Mouse (Mus musculus) myocyte (in vitro differentiated cells): Measurements from ENCODE around the gene Lrfn2.

Experiments used
- CEBPB ChIP-seq: IDR thresholded peaks from 2 replicates; pipeline ENCODE4 v1.6.1; 2011; ENCODE audit warnings: mild to moderate bottlenecking, moderate library complexity; ENCODE audit not compliant: poor library complexity, insufficient read depth, severe bottlenecking
- E2F4 ChIP-seq: IDR thresholded peaks from one replicate; pipeline ENCODE4 v1.6.1; 2011; ENCODE audit warnings: mild to moderate bottlenecking, control low read depth, moderate library complexity; ENCODE audit not compliant: insufficient read depth
- MAX ChIP-seq: IDR thresholded peaks from one replicate; pipeline ENCODE4 v1.6.1; 2011; ENCODE audit warnings: low read depth, mild to moderate bottlenecking, control low read depth
- MYOD1 ChIP-seq, 3 experiments: IDR thresholded peaks; one replicate each; pipeline ENCODE4 v1.6.1; 2011; ENCODE audit warnings: control low read depth in 2 of 3, low read depth in 2 of 3, mild to moderate bottlenecking in 2 of 3, moderate library complexity in 1 of 3; ENCODE audit not compliant: insufficient read length in 2 of 3, control insufficient read depth in 1 of 3
- MYOG ChIP-seq, 3 experiments: IDR thresholded peaks; one replicate each; pipeline ENCODE4 v1.6.1; 2011; ENCODE audit warnings: control low read depth in 2 of 3, low read depth in 2 of 3, mild to moderate bottlenecking in 2 of 3; ENCODE audit not compliant: insufficient read length in 2 of 3, control insufficient read depth in 1 of 3, insufficient read depth in 1 of 3
- POLR2A ChIP-seq: IDR thresholded peaks from one replicate; pipeline ENCODE4 v1.6.1; 2011; ENCODE audit warnings: low read depth, mild to moderate bottlenecking, control low read depth, moderate library complexity; ENCODE audit not compliant: insufficient read length
- POLR2AphosphoS2 ChIP-seq: IDR thresholded peaks from one replicate; pipeline ENCODE4 v1.6.1; 2011; ENCODE audit warnings: low read depth, control low read depth; ENCODE audit not compliant: insufficient read length
- REST ChIP-seq: IDR thresholded peaks from one replicate; pipeline ENCODE4 v1.6.1; 2011; ENCODE audit warnings: mild to moderate bottlenecking, control low read depth, moderate library complexity; ENCODE audit not compliant: insufficient read depth, insufficient read length
- SRF ChIP-seq: IDR thresholded peaks from one replicate; pipeline ENCODE4 v1.6.1; 2011; ENCODE audit warnings: low read depth; ENCODE audit not compliant: control insufficient read depth, insufficient read length
- TCF12 ChIP-seq: IDR thresholded peaks from one replicate; pipeline ENCODE4 v1.6.1; 2011; ENCODE audit warnings: mild to moderate bottlenecking, control low read depth; ENCODE audit not compliant: poor library complexity, insufficient read depth, severe bottlenecking
- TCF3 ChIP-seq: IDR thresholded peaks from one replicate; pipeline ENCODE4 v1.6.1; 2011; ENCODE audit warnings: low read depth, control low read depth; ENCODE audit not compliant: insufficient read length
- USF1 ChIP-seq: IDR thresholded peaks from one replicate; pipeline ENCODE4 v1.6.1; 2011; ENCODE audit warnings: low read depth, mild to moderate bottlenecking, control low read depth, moderate library complexity

GRCm38 (mm10) chr17:48918458-48918857 lies 13.7 kb upstream of the Lrfn2 start:
- TF ChIP-seq MAX (no peak), POLR2A (no peak), TCF12 (no peak), USF1 (no peak), E2F4 (no peak), POLR2AphosphoS2 (no peak), MYOD1 (IDR thresholded peaks at IDR 0.05; ENCODE audit: control insufficient read depth in 1 of 3, insufficient read length in 2 of 3, low read depth in 2 of 3) (no peak), SRF (no peak), REST (no peak), CEBPB (no peak), MYOG (IDR thresholded peaks at IDR 0.05; ENCODE audit: control insufficient read depth in 1 of 3, insufficient read depth in 1 of 3, insufficient read length in 2 of 3, low read depth in 2 of 3) (no peak), TCF3 (no peak)
